Mouse (Mus musculus): ENCODE data around the gene Casp8ap2.

Gene Casp8ap2

DNA sequence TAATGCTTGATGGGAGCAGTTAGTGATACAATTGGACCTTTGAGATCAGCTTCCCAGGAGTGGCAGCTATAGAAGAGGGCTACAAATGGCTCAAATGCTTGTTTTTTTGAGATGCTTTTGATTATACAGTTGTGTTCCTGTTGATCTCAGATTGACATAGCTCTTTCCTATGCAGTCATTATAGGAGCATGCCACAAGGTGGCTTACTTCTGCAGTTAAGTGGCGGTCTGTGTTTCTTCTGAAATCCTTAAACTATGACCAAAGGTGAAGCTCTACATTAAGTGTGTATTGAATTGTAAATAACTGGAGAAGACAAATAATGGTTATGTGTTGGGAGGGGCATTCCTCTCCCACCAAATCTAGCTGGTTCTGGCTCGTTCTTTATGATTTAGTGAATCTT, 54.6 kb downstream of the Casp8ap2 start:
- no peak for DNase-seq (ENCODE audit: low spot score)

DNA sequence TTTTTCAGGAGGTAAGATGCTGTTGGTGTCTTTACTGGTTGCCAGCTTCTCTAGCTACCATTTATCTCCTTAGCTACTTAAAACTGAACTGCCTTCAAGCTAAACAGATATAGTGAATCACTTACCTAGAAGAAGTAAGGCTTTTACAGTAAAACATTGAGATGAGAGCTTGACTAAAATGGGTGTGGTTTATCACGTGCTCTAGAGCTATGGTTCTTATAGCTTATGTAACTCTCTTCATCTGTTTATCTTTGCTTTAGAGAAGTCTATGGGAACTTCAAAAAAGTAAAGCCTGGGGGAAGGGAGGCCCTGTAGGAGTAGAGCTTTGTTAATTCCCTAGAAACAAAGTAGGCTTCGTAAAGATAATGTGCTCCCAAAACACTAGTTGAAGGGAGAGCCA, 58.8 kb downstream of the Casp8ap2 start:
- no peak for DNase-seq (ENCODE audit: low spot score)

DNA sequence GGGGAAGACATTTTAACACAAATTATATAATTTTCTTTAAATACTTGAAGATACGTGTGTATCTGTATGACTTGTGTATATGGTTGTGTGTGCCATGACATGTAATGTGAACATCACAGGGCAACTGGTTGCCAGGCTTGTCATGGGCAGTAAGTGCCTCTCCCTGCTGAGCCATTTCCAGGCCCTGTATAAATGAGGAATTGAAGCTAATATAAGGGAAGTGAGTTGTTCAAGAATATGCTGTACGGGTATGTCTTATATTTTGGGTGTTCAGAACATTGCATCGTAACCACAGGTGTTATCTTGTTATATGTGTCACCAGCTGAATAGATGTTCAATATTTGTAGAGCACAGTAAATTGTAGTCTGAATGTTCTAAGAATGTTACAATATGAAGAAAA, 62.2 kb downstream of the Casp8ap2 start:
- no peak for DNase-seq (ENCODE audit: low spot score)

DNA sequence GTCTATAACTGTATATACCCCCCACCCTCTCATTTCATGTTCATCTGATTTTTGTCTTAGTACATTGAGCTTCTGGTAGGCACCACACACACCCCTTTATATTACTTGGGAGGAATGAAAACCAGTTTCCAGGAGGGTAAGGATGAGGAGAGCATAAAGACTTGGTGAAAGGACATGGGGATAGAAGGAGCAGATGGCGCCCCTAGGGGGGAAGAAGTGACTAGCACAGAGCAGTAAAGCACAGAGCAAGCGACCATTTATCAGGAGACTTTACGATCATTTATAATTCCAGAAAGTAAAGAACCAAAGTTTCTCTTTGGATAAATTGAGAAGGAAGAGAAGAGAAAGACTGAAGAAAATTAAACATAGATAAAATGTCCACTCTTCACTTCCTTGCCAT, 65.6 kb downstream of the Casp8ap2 start:
- no peak for DNase-seq (ENCODE audit: low spot score)

DNA sequence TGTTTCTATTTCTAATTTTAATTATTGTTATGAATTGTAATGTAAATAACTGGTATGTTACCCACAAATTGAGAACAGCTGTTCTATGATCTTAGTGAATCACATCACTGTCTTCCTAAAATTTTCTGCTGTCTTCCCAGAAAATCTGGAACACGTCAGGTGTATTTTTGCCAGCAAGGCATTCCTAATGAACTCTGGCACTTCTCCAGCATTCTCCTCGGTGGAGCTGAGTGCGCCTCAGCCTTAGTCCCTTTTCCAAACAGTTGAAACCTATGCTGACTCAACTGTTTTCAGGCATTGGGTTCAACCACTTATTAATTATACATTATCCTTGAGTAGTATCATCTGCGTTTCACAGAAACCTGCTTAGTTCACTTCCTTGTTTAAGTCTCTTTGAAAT, 67.2 kb downstream of the Casp8ap2 start:
- DNase-seq (ENCODE audit: low spot score): no peak

DNA sequence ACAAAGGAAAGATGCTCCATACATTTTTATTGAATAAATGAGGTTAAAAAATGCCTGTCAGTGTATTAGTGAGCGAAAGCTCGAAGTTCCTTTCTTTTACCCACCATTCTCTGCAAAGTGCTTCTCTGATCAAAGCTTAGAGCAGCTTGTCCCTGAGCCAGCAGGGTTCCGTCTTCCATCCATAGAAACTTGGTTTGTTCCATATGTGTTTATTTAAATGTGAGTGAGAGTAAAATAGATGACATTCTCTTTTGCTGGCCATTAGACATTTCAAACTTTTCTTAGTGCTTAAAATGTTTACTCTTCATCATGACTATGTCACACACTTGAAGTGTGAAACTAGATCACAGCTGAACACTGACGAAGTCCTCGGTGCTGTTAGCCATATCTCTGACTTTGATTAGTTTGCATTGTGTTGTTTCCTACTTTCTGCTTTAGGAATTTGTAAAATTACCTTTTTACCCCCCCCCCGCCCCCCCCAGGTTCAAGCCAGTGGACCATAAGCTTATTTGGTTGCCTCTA, 67.9 kb downstream of the Casp8ap2 start:
- no peak for DNase-seq (ENCODE audit: low spot score)
